Mouse (Mus musculus): ENCODE measurements around the gene Hnrnpa2b1. TPM values are rescaled to one million over a fixed set of nuclear protein-coding genes. Genes with fewer than 3 reads are reported as not detected.
"Not testable (repeated sequence)": the region's sequence is repeated elsewhere in the genome, so short reads cannot be mapped to it uniquely, and the experiment has no call there.

Hnrnpa2b1 gene
- total RNA-seq, 1 experiment: 609 TPM

- TF ChIP-seq ZNF384 (IDR thresholded peaks at IDR 0.05; ENCODE audit: low read depth, low read length): no peak
- TF ChIP-seq HCFC1 (IDR thresholded peaks at IDR 0.05; ENCODE audit: borderline replicate concordance, insufficient read depth, low read length): no peak
- no peak for TF ChIP-seq MAFK (IDR thresholded peaks at IDR 0.05; ENCODE audit: insufficient read depth, low read depth, low read length)
- no peak for TF ChIP-seq CHD2 (IDR thresholded peaks at IDR 0.05; ENCODE audit: low read depth, low read length)
- TF ChIP-seq ZC3H11A (IDR thresholded peaks at IDR 0.05; ENCODE audit: borderline replicate concordance, low read depth, low read length): no peak
- Histone ChIP-seq H3K4me3 (ENCODE audit: insufficient read depth in 1 of 2, low read depth in 1 of 2, low read length in 2 of 2, poor library complexity in 1 of 2, severe bottlenecking in 1 of 2) (no peak overlapping the region), H3K9ac (ENCODE audit: insufficient read depth, low read depth, low read length, poor library complexity, severe bottlenecking) (no peak overlapping the region), H3K4me1 (ENCODE audit: control insufficient read depth in 2 of 2, insufficient read depth in 2 of 2, low read length in 2 of 2, poor library complexity in 1 of 2) (peaks cover 0 to 4% of the 10 kb centered on the region in 2 experiments; a peak in 1 of 4 replicates), H3K9me3 (ENCODE audit: control insufficient read depth, insufficient read depth, low read depth, low read length) (no peaks in the 10 kb centered on the region), H3K36me3 (ENCODE audit: control insufficient read depth, insufficient read depth, low read length, poor library complexity, severe bottlenecking) (peaks cover 16% of the 10 kb centered on the region), H3K27ac (ENCODE audit: insufficient read depth, low read depth, low read length, poor library complexity, severe bottlenecking) (no peak overlapping the region)
- no peak for DNase-seq (ENCODE audit: low read depth, low spot score)
- in situ Hi-C loops (cut with MboI; ENCODE audit: low sequenced_read_pairs in 2 of 2, unreplicated experiment in 2 of 2): no loop called here
These were observed 16.0 kb upstream of the Hnrnpa2b1 start for GRCm38 (mm10) chr6:51485646-51486045.

GRCm38 (mm10) chr6:51484556-51484955, 14.9 kb upstream of the Hnrnpa2b1 start:
- H3K36me3 ChIP-seq (ENCODE audit: control insufficient read depth, insufficient read depth, low read length, poor library complexity, severe bottlenecking): peaks cover 22% of the 10 kb centered on the region
- H3K27ac ChIP-seq (ENCODE audit: insufficient read depth, low read depth, low read length, poor library complexity, severe bottlenecking); in situ Hi-C loops (cut with MboI; ENCODE audit: low sequenced_read_pairs in 2 of 2, unreplicated experiment in 2 of 2); H3K9ac ChIP-seq (ENCODE audit: insufficient read depth, low read depth, low read length, poor library complexity, severe bottlenecking); H3K4me1 ChIP-seq (ENCODE audit: control insufficient read depth in 2 of 2, insufficient read depth in 2 of 2, low read length in 2 of 2, poor library complexity in 1 of 2); H3K4me3 ChIP-seq (ENCODE audit: insufficient read depth in 1 of 2, low read depth in 1 of 2, low read length in 2 of 2, poor library complexity in 1 of 2, severe bottlenecking in 1 of 2); H3K9me3 ChIP-seq (ENCODE audit: control insufficient read depth, insufficient read depth, low read depth, low read length); DNase-seq (ENCODE audit: low read depth, low spot score): not testable (repeated sequence)

GRCm38 (mm10) chr6:51483861-51484260, 14.2 kb upstream of the Hnrnpa2b1 start:
- H3K9me3 ChIP-seq (ENCODE audit: control insufficient read depth, insufficient read depth, low read depth, low read length): no peaks in the 10 kb centered on the region
- H3K27ac ChIP-seq (ENCODE audit: insufficient read depth, low read depth, low read length, poor library complexity, severe bottlenecking): no peak overlapping the region
- H3K9ac ChIP-seq (ENCODE audit: insufficient read depth, low read depth, low read length, poor library complexity, severe bottlenecking): no peak overlapping the region
- DNase-seq (ENCODE audit: low read depth, low spot score): no peak
- H3K4me1 ChIP-seq (ENCODE audit: control insufficient read depth in 2 of 2, insufficient read depth in 2 of 2, low read length in 2 of 2, poor library complexity in 1 of 2): no peaks in the 10 kb centered on the region
- H3K36me3 ChIP-seq (ENCODE audit: control insufficient read depth, insufficient read depth, low read length, poor library complexity, severe bottlenecking): peaks cover 26% of the 10 kb centered on the region
- in situ Hi-C loops (cut with MboI; ENCODE audit: low sequenced_read_pairs in 2 of 2, unreplicated experiment in 2 of 2): no loop called here
- no peak overlapping the region for H3K4me3 ChIP-seq (ENCODE audit: insufficient read depth in 1 of 2, low read depth in 1 of 2, low read length in 2 of 2, poor library complexity in 1 of 2, severe bottlenecking in 1 of 2)
- TF ChIP-seq ZNF384 (IDR thresholded peaks at IDR 0.05; ENCODE audit: low read depth, low read length) (no peak), ZC3H11A (IDR thresholded peaks at IDR 0.05; ENCODE audit: borderline replicate concordance, low read depth, low read length) (no peak), HCFC1 (IDR thresholded peaks at IDR 0.05; ENCODE audit: borderline replicate concordance, insufficient read depth, low read length) (no peak), MAFK (IDR thresholded peaks at IDR 0.05; ENCODE audit: insufficient read depth, low read depth, low read length) (no peak), CHD2 (IDR thresholded peaks at IDR 0.05; ENCODE audit: low read depth, low read length) (no peak)

GRCm38 (mm10) chr6:51481548-51481947, 11.9 kb upstream of the Hnrnpa2b1 start:
- no peak overlapping the region for H3K9ac ChIP-seq (ENCODE audit: insufficient read depth, low read depth, low read length, poor library complexity, severe bottlenecking)
- in situ Hi-C loops (cut with MboI; ENCODE audit: low sequenced_read_pairs in 2 of 2, unreplicated experiment in 2 of 2): no loop called here
- H3K27ac ChIP-seq (ENCODE audit: insufficient read depth, low read depth, low read length, poor library complexity, severe bottlenecking): no peak overlapping the region
- no peak overlapping the region for H3K4me3 ChIP-seq (ENCODE audit: insufficient read depth in 1 of 2, low read depth in 1 of 2, low read length in 2 of 2, poor library complexity in 1 of 2, severe bottlenecking in 1 of 2)
- no peaks in the 10 kb centered on the region for H3K9me3 ChIP-seq (ENCODE audit: control insufficient read depth, insufficient read depth, low read depth, low read length)
- no peak for TF ChIP-seq CHD2 (IDR thresholded peaks at IDR 0.05; ENCODE audit: low read depth, low read length)
- TF ChIP-seq ZC3H11A (IDR thresholded peaks at IDR 0.05; ENCODE audit: borderline replicate concordance, low read depth, low read length): no peak
- no peak for TF ChIP-seq HCFC1 (IDR thresholded peaks at IDR 0.05; ENCODE audit: borderline replicate concordance, insufficient read depth, low read length)
- no peak for TF ChIP-seq MAFK (IDR thresholded peaks at IDR 0.05; ENCODE audit: insufficient read depth, low read depth, low read length)
- TF ChIP-seq ZNF384 (IDR thresholded peaks at IDR 0.05; ENCODE audit: low read depth, low read length): no peak
- H3K36me3 ChIP-seq (ENCODE audit: control insufficient read depth, insufficient read depth, low read length, poor library complexity, severe bottlenecking): peaks cover 33% of the 10 kb centered on the region
- no peak for DNase-seq (ENCODE audit: low read depth, low spot score)
- peaks cover 0 to 2% of the 10 kb centered on the region in 2 experiments; a peak in 1 of 4 replicates for H3K4me1 ChIP-seq (ENCODE audit: control insufficient read depth in 2 of 2, insufficient read depth in 2 of 2, low read length in 2 of 2, poor library complexity in 1 of 2)

- H3K27ac ChIP-seq (ENCODE audit: insufficient read depth, low read depth, low read length, poor library complexity, severe bottlenecking): no peak overlapping the region
These were observed 9.5 kb upstream of the Hnrnpa2b1 start for GRCm38 (mm10) chr6:51479136-51479731.

More at GRCm38 (mm10) chr6:51479136-51479731, 9.5 kb upstream of the Hnrnpa2b1 start:
- H3K4me3 ChIP-seq (ENCODE audit: insufficient read depth in 1 of 2, low read depth in 1 of 2, low read length in 2 of 2, poor library complexity in 1 of 2, severe bottlenecking in 1 of 2): no peak overlapping the region
- H3K9me3 ChIP-seq (ENCODE audit: control insufficient read depth, insufficient read depth, low read depth, low read length): no peaks in the 10 kb centered on the region
- H3K36me3 ChIP-seq (ENCODE audit: control insufficient read depth, insufficient read depth, low read length, poor library complexity, severe bottlenecking): peaks cover 45% of the 10 kb centered on the region
- in situ Hi-C loops (cut with MboI; ENCODE audit: low sequenced_read_pairs in 2 of 2, unreplicated experiment in 2 of 2): no loop called here
- DNase-seq (ENCODE audit: low read depth, low spot score): no peak
- peaks cover 0 to 2% of the 10 kb centered on the region in 2 experiments; a peak in 1 of 4 replicates for H3K4me1 ChIP-seq (ENCODE audit: control insufficient read depth in 2 of 2, insufficient read depth in 2 of 2, low read length in 2 of 2, poor library complexity in 1 of 2)
- no peak for TF ChIP-seq HCFC1 (IDR thresholded peaks at IDR 0.05; ENCODE audit: borderline replicate concordance, insufficient read depth, low read length)
- TF ChIP-seq CHD2 (IDR thresholded peaks at IDR 0.05; ENCODE audit: low read depth, low read length): no peak
- TF ChIP-seq ZNF384 (IDR thresholded peaks at IDR 0.05; ENCODE audit: low read depth, low read length): no peak
- no peak for TF ChIP-seq ZC3H11A (IDR thresholded peaks at IDR 0.05; ENCODE audit: borderline replicate concordance, low read depth, low read length)
- TF ChIP-seq MAFK (IDR thresholded peaks at IDR 0.05; ENCODE audit: insufficient read depth, low read depth, low read length): no peak
- H3K9ac ChIP-seq (ENCODE audit: insufficient read depth, low read depth, low read length, poor library complexity, severe bottlenecking): no peak overlapping the region

Measured in ES-E14 (cell line).